Mouse (Mus musculus) midbrain, embryonic 12.5 days (tissue): ENCODE data around the gene Gm20388. TPM values are rescaled to one million over a fixed set of nuclear protein-coding genes. Genes with fewer than 3 reads are reported as not detected.
"Not testable (repeated sequence)": the region's sequence is repeated elsewhere in the genome, so short reads cannot be mapped to it uniquely, and the experiment has no call there.

Source experiments
- ATAC-seq: fragments of 200-750 bp; cut with Nextera tagmentation; 2 replicates; pipeline ENCODE4 v1.8.0; 2017; ENCODE audit warnings: low read depth, moderate TSS enrichment, moderate library complexity; ENCODE audit not compliant: low FRiP score
- H3K27ac ChIP-seq: fragments of 300-500 bp; sonication (generic); replicated peaks from 2 replicates; pipeline ENCODE4 v1.5.1; 2016; ENCODE audit warnings: mild to moderate bottlenecking
- H3K27me3 ChIP-seq: fragments of 300-500 bp; sonication (generic); 2 replicates; pipeline ENCODE4 v1.6.1; 2016; ENCODE audit warnings: mild to moderate bottlenecking
- H3K36me3 ChIP-seq: fragments of 300-500 bp; sonication (generic); 2 replicates; pipeline ENCODE4 v1.6.1; 2016
- H3K4me1 ChIP-seq: fragments of 300-500 bp; sonication (generic); 2 replicates; pipeline ENCODE4 v1.6.1; 2016
- H3K4me2 ChIP-seq: fragments of 300-500 bp; sonication (generic); replicated peaks from 2 replicates; pipeline ENCODE4 v1.6.1; 2016; ENCODE audit warnings: mild to moderate bottlenecking, moderate library complexity
- H3K4me3 ChIP-seq: fragments of 300-500 bp; sonication (generic); 2 replicates; pipeline ENCODE4 v1.5.1; 2016; ENCODE audit warnings: mild to moderate bottlenecking
- H3K9ac ChIP-seq: fragments of 300-500 bp; sonication (generic); replicated peaks from 2 replicates; pipeline ENCODE4 v1.6.1; 2016; ENCODE audit warnings: mild to moderate bottlenecking, moderate library complexity
- H3K9me3 ChIP-seq: fragments of 300-500 bp; sonication (generic); 2 replicates; pipeline ENCODE4 v1.6.1; 2016; ENCODE audit warnings: mild to moderate bottlenecking
- WGBS: fragments of 180-500 bp; shearing (Covaris S2); methylation state at CpG from one replicate; pipeline ENCODE4 v1.1.7; 2016; 5-methylcytosine and 5-hydroxymethylcytosine counted together
- polyA plus RNA-seq: library from polyadenylated mRNA; unstranded; fragments of >200 nt; fragmentation: Nextera tagmentation; extraction: Ambion mirVana; gene quantifications from 2 replicates; pipeline ENCODE4 v1.2.1, GENCODE M21; 2016

Gm20388 gene
- polyA plus RNA-seq, 1 experiment from 2014 or later = not detected

DNA sequence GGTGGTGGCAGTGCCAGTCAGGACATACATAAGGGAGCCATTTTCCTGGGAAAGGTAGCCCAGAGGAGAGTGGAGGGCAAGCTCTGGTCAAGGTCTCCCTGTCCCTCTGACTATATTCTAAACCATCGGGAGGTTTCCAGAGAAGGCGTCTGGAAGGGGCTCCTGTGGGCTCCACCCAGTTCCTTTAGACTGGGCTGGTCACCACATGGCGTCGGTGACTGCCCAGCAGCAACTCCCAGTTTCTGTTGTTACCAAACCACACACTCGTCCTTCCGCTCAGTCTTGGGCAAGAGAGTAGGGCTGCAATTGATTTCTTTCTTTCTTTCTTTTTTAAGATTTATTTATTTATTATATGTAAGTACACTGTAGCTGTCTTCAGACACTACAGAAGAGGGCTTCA, 3533.5 kb downstream of the Gm20388 start:
- no peak for ATAC-seq
- peaks cover 11% of the 10 kb centered on the region for H3K4me1 ChIP-seq
- H3K4me2 ChIP-seq = peak overlapping the region; percentile 70; the same call in 1 of the 2 replicates
- H3K36me3 ChIP-seq = peaks cover 8% of the 10 kb centered on the region
- WGBS = 96% methylated on average over 6 of the region's 6 CpGs
- no peak overlapping the region for H3K4me3 ChIP-seq
- H3K27ac ChIP-seq = no peak overlapping the region
- H3K27me3 ChIP-seq = no peaks in the 10 kb centered on the region
- H3K9me3 ChIP-seq = no peaks in the 10 kb centered on the region
- H3K9ac ChIP-seq = no peak overlapping the region

DNA sequence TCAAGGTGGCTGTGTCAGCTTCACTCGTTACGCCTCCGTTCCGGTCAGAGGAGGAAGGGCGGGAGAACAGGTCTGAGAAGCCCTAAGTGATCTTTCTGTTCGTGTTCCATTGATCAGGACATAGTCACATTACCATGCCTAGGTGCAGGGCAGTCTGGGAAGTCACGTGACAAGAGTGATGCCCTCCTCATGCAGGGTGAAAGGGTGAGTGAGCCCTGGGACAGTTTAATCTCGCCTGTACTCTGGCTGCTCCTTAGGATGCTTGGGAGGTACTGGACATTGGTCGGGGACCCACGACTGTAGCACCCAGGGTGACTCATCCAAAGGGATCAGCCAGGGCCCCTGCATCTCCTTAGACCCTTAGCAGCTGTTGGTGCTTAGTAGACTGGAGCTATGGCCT, 3535.3 kb downstream of the Gm20388 start:
- WGBS = 92% methylated on average over 10 of the region's 10 CpGs
- Histone ChIP-seq H3K4me1 (peaks cover 11% of the 10 kb centered on the region), H3K9ac (no peak overlapping the region), H3K9me3 (no peaks in the 10 kb centered on the region), H3K4me2 (no peak overlapping the region), H3K27ac (no peak overlapping the region), H3K4me3 (no peak overlapping the region), H3K36me3 (peaks cover 15% of the 10 kb centered on the region), H3K27me3 (no peaks in the 10 kb centered on the region)
- no peak for ATAC-seq

DNA sequence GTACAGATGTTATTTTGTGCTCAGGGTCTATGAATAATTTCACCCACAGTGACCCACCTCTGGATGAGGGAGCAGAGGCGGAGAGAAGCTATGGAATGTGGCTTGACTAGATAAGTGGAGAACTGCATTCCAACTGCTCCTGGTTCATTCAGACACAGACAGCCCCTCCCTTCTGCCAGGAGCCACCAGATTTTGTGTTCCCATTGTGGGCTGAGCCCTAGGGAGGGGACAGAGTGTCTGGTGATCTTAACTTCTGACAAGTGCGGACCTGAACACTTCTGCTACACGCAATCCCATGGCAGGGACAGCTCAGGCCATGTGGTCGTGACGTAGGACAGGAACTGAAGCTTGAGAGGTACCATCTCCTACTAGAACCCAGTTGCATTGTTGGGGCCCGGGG, 3536.2 kb downstream of the Gm20388 start:
- Histone ChIP-seq H3K4me3 (no peak overlapping the region), H3K9ac (no peak overlapping the region), H3K4me2 (no peak overlapping the region), H3K4me1 (peaks cover 11% of the 10 kb centered on the region), H3K36me3 (peaks cover 20% of the 10 kb centered on the region), H3K9me3 (no peaks in the 10 kb centered on the region), H3K27me3 (no peaks in the 10 kb centered on the region), H3K27ac (no peak overlapping the region)
- WGBS = 92% methylated on average over 6 of the region's 6 CpGs
- no peak for ATAC-seq

DNA sequence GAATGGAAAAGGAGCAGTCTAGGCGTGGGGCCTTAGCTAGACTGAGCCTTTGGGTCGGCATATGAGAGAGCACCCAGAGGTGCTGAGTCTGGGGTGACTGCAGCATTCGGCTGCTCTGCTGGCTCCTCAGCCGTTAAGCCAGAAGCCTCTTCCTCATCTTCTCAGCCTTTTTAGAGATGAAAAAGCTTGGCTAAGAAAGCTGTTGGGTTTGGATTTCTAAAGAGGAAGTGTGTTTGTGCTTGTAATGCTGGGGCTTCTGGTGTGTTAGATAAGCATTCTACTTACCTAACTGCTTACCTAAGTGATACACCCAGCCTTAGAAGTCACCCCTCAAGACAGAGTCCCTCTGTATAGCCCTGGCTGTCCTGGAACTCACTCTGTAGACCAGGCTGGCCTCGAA, 3540.1 kb downstream of the Gm20388 start:
- ATAC-seq = no peak
- no peak overlapping the region for H3K4me2 ChIP-seq
- H3K27me3 ChIP-seq = no peaks in the 10 kb centered on the region
- WGBS = 89% methylated on average over 5 of the region's 5 CpGs
- H3K27ac ChIP-seq = no peak overlapping the region
- H3K9ac ChIP-seq = no peak overlapping the region
- H3K4me1 ChIP-seq = no peaks in the 10 kb centered on the region
- no peak overlapping the region for H3K4me3 ChIP-seq
- H3K36me3 ChIP-seq = peaks cover 52% of the 10 kb centered on the region
- no peaks in the 10 kb centered on the region for H3K9me3 ChIP-seq

DNA sequence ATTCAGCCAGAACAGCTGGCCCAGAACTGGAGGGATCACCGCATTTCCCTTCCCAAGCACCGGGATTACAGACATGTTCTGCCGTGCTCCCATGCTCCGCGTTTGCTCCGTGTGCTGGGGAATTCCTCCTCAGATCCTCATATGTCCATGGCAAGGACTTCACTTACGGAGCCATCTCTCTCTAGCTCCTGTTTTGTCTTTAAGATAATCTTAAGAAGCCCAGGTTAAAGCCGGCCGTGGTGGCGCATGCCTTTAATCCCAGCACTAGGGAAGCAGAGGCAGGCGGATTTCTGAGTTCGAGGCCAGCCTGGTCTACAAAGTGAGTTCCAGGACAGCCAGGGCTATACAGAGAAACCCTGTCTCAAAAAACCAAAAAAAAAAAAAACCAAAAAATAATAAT, 3541.1 kb downstream of the Gm20388 start:
- ATAC-seq, H3K27ac ChIP-seq, H3K27me3 ChIP-seq, H3K9ac ChIP-seq, H3K4me2 ChIP-seq, H3K4me1 ChIP-seq, H3K9me3 ChIP-seq, H3K4me3 ChIP-seq: not testable (repeated sequence)
- peaks cover 62% of the 10 kb centered on the region for H3K36me3 ChIP-seq
- WGBS = 96% methylated on average over 12 of the region's 12 CpGs

DNA sequence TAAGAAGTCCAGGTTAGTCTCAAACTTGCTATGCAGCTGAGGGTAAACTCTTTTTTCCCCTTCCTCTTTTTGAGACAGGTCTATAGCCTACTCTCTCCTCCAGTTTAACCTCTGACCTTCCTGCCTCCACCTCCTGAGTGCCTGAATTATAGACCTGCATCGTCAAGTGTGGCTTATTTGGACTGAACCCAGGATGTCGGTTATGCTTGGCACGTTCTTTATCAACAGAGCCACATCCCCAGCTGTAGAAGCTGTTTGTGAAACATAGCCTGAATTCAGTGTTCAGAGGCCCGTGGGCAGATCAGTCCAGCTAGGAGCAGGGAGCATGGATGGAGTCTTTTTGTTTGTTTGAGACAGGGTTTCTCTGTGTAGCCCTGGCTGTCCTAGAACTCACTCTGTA, 3541.5 kb downstream of the Gm20388 start:
- WGBS = 79% methylated on average over 4 of the region's 4 CpGs
- Histone ChIP-seq H3K27ac (no peak overlapping the region), H3K4me3 (no peak overlapping the region), H3K4me1 (no peaks in the 10 kb centered on the region), H3K4me2 (no peak overlapping the region), H3K27me3 (no peaks in the 10 kb centered on the region), H3K9me3 (no peaks in the 10 kb centered on the region), H3K36me3 (peaks cover 65% of the 10 kb centered on the region), H3K9ac (no peak overlapping the region)
- ATAC-seq = no peak

DNA sequence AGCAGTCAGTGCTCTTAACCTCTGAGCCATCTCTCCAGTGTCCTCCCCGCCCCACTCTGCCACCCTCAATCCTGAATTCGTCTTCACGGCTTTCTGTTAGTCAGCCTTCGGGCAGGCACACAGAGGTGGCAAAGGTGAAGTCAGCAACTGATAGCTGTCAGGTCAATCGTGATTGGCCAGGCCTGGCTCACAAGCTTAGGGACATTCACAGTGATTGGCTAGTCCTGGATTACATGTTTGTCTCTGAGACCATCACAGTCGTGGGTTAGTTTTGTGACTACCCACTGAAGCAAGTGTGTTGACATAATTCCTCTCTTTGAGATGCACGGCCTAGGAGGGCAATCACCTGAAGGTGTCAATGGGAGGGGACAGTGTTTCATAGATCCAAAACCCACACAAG, 3542.7 kb downstream of the Gm20388 start:
- 86% methylated on average over 7 of the region's 7 CpGs for WGBS

DNA sequence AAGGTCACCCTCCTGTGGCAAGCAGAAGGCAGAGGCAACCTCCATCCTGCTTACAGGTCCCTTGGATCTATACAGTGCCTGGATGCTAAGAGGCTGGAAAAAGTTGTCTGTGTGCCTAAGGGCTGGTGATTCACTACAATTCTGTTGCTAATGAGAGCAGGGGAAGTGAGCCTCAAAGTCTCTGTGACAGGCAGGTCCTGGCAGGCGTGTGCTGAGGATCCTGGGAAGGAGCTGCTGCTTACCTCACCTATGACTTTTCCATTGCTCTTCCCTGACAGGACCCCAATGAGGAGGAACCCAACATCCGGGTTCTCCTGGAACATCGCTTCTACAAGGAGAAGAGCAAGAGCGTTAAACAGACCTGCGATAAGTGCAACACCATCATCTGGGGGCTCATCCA, 3543.3 kb downstream of the Gm20388 start:
- Histone ChIP-seq H3K27ac (no peak overlapping the region), H3K4me3 (no peak overlapping the region), H3K4me2 (no peak overlapping the region), H3K9ac (no peak overlapping the region), H3K36me3 (peaks cover 76% of the 10 kb centered on the region), H3K27me3 (no peaks in the 10 kb centered on the region), H3K9me3 (no peaks in the 10 kb centered on the region), H3K4me1 (no peaks in the 10 kb centered on the region)
- 83% methylated on average over 5 of the region's 5 CpGs for WGBS
- ATAC-seq = no peak

More for the DNA sequence above, 3542.7 kb downstream of the Gm20388 start:
- Histone ChIP-seq H3K4me2 (no peak overlapping the region), H3K9ac (no peak overlapping the region), H3K36me3 (peaks cover 73% of the 10 kb centered on the region), H3K27ac (no peak overlapping the region), H3K4me3 (no peak overlapping the region), H3K9me3 (no peaks in the 10 kb centered on the region), H3K27me3 (no peaks in the 10 kb centered on the region), H3K4me1 (no peaks in the 10 kb centered on the region)
- ATAC-seq = no peak

DNA sequence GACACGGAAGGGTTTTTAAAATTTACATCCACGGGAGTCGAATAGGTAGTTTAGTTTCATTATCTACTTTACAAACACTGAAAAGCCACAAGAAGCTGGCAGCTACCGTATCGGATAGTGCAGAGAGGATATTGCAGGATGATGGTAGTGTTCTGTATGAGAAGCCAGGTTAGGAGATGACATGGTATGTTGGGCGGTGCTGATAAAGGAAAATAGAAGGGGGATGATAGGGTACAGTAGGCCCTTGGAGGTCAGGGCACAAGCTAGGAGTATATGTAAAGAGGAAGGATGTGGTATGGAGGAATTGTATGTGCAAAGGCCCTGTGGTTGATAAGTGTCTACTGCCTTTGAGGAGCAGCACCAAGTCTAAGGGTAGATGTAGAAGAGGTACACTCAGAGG, 3543.9 kb downstream of the Gm20388 start:
- ATAC-seq = no peak
- WGBS = 92% methylated on average over 6 of the region's 6 CpGs
- peaks cover 76% of the 10 kb centered on the region for H3K36me3 ChIP-seq
- no peak overlapping the region for H3K4me2 ChIP-seq
- no peak overlapping the region for H3K27ac ChIP-seq
- no peaks in the 10 kb centered on the region for H3K4me1 ChIP-seq
- no peaks in the 10 kb centered on the region for H3K27me3 ChIP-seq
- H3K4me3 ChIP-seq = no peak overlapping the region
- H3K9me3 ChIP-seq = no peaks in the 10 kb centered on the region
- no peak overlapping the region for H3K9ac ChIP-seq

DNA sequence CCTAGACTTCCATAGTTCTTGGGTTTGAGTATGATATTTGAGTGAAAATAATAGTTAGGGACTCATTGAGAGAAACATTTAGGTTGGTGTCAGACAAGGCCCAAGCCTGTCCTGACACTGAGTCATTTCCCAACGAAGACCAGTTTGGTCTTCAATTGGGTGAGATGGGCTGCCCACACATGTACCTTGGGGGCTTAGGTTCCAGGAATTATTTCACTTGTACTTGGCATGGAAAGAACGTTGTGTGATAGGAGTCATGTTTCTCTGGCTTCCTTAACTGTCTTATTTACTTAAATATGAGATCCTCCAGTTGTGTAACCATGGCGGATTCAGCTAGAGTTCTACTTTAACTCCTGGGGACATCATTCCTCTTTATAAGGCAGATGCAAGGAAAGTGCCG, 3553.0 kb downstream of the Gm20388 start:
- no peaks in the 10 kb centered on the region for H3K4me1 ChIP-seq
- H3K9me3 ChIP-seq = no peaks in the 10 kb centered on the region
- H3K4me3 ChIP-seq = no peak overlapping the region
- no peak overlapping the region for H3K9ac ChIP-seq
- no peaks in the 10 kb centered on the region for H3K27me3 ChIP-seq
- 89% methylated on average over 4 of the region's 4 CpGs for WGBS
- H3K4me2 ChIP-seq = no peak overlapping the region
- H3K27ac ChIP-seq = no peak overlapping the region
- H3K36me3 ChIP-seq = peaks cover 47% of the 10 kb centered on the region
- ATAC-seq = no peak

DNA sequence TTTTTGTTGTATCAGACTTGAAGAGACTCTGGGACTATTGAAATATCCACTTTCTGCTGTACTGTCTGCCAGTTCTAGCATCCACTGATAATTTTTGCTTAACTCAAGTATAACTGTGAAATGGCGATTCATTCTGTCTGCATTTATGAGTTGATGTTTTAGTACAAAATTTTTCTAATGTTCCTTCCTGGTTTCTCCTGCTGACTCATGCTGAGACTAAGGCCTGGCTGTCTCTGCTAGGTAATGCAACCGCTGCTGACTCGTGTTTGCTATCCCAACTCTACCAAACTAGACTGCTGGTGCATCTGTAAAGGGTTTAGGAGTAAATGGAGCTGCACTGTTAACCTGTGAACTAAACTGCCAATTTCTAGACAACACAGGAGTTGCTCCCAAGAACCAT, 3556.8 kb downstream of the Gm20388 start:
- Histone ChIP-seq H3K4me3 (no peak overlapping the region), H3K27ac (no peak overlapping the region), H3K27me3 (no peaks in the 10 kb centered on the region), H3K9me3 (no peaks in the 10 kb centered on the region), H3K4me1 (no peaks in the 10 kb centered on the region), H3K9ac (no peak overlapping the region), H3K36me3 (peaks cover 9% of the 10 kb centered on the region; the same call in 1 of the 2 replicates), H3K4me2 (no peak overlapping the region)
- ATAC-seq = no peak
- WGBS = 78% methylated on average over 3 of the region's 3 CpGs

DNA sequence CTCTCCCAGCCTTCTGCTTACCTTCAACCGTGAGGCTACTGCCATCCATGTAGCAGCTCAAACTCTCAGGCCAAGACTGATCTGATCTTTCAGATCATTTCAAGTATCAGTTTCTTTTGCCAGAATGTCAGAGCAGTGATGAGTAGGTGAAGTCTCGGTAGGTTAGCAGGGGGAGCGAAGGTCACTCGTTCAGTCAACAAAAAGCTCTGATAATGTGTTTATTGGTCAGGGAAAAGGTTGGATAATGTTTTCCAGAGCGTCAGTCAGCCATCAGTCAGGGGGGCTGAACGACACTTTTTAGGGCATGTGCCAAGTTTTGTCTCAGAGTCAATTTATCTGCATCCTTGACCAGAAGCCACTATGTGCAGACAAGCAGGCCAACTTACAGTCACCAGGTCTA, 3562.3 kb downstream of the Gm20388 start:
- not testable (repeated sequence) for H3K9ac ChIP-seq, ATAC-seq, H3K4me3 ChIP-seq, H3K9me3 ChIP-seq, H3K27me3 ChIP-seq, H3K4me2 ChIP-seq, H3K36me3 ChIP-seq, H3K27ac ChIP-seq, H3K4me1 ChIP-seq
- WGBS = 75% methylated on average over 6 of the region's 6 CpGs

DNA sequence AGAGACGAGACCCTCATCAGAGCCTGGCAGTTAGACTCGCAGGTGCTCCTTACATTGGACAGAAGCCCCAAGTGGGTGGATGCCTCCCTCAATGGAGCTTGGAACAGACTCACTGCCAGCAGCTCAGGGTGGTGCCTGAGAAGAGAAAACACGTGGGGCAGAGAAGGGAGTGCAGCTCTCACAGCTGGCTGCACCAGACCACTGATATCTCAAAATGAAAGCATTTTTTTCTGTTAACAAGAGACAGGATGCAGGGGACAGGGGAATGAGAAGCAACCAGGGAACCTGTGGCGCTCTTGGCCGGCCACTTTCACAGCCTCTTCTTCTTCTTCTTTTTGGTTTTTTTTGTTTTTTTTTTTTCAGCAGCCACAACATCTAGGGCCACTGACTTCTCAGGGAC, 3563.9 kb downstream of the Gm20388 start:
- 68% methylated on average over 5 of the region's 5 CpGs for WGBS

More for the DNA sequence above, 3563.9 kb downstream of the Gm20388 start:
- ATAC-seq, H3K9me3 ChIP-seq, H3K4me3 ChIP-seq, H3K4me2 ChIP-seq, H3K9ac ChIP-seq, H3K27me3 ChIP-seq, H3K36me3 ChIP-seq, H3K27ac ChIP-seq: not testable (repeated sequence)
- H3K4me1 ChIP-seq = peaks cover 19% of the 10 kb centered on the region
